Mouse (Mus musculus) erythroblast, embryonic 14.5 days (primary cell): ENCODE data around the gene Wtap. TPM values are rescaled to one million over a fixed set of nuclear protein-coding genes. Genes with fewer than 3 reads are reported as not detected.
"Not testable (repeated sequence)": the region's sequence is repeated elsewhere in the genome, so short reads cannot be mapped to it uniquely, and the experiment has no call there.

Source experiments
- H3K27me3 ChIP-seq: 2 replicates; pipeline ENCODE4 v1.6.1; 2012; ENCODE audit warnings: inconsistent platforms; ENCODE audit not compliant: control insufficient read depth
- H3K36me3 ChIP-seq: 2 replicates; pipeline ENCODE4 v1.6.1; 2012; ENCODE audit warnings: mild to moderate bottlenecking, inconsistent platforms; ENCODE audit not compliant: control insufficient read depth
- H3K4me1 ChIP-seq: 2 replicates; pipeline ENCODE4 v1.6.1; 2012; ENCODE audit warnings: inconsistent platforms; ENCODE audit not compliant: control insufficient read depth
- H3K4me3 ChIP-seq: replicated peaks from 2 replicates; pipeline ENCODE3; 2012; ENCODE audit warnings: moderate library complexity, mild to moderate bottlenecking, inconsistent platforms
- H3K9me3 ChIP-seq: 2 replicates; pipeline ENCODE4 v1.6.1; 2012; ENCODE audit warnings: low read length, inconsistent platforms, mixed read lengths; ENCODE audit not compliant: control insufficient read depth
- GATA1 ChIP-seq: IDR thresholded peaks from 2 replicates; pipeline ENCODE4 v1.6.1; 2012; ENCODE audit warnings: low read length, inconsistent platforms, mixed read lengths
- TAL1 ChIP-seq: IDR thresholded peaks from 3 replicates; pipeline ENCODE4 v1.6.1; 2012; ENCODE audit warnings: low read length, inconsistent platforms, mixed read lengths
- polyA plus RNA-seq: library from polyadenylated mRNA; stranded (reverse); fragments of >175 nt; gene quantifications from 2 replicates; pipeline ENCODE4 v1.2.3, GENCODE M21; 2012

Wtap gene
- polyA plus RNA-seq = 0.81 and 0.91 TPM in 2 replicates

DNA sequence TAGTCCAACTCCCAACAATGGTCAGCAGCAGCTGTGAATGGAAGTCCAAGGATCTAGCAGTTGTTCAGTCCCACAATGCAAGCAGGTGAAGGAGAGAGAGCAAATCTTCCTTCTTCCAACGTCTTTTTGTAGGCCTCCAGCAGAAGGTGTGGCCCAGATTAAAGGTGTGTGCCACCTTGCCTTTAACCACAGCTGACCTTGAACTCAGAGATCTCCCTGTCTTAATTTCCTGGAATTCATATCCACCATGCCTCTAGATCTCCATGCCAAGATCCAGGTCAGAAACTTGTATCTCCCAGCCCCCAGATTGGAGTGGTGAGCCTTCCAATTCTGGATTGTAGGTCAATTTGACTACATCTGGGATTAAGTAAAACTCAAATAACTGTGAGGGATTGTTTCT, at the start of gene Wtap:
Wtap (minus strand) TSS at position 101 of the 400 bp plus-strand sequence.
- Histone ChIP-seq H3K9me3 (no peaks in the 10 kb centered on the region), H3K27me3 (no peaks in the 10 kb centered on the region), H3K4me3 (peak within 1 kb of the TSS; percentile 100), H3K4me1 (peaks cover 26% of the 10 kb centered on the region), H3K36me3 (peaks cover 5% of the 10 kb centered on the region)
- no peak for TF ChIP-seq TAL1
- TF ChIP-seq GATA1 = no peak

DNA sequence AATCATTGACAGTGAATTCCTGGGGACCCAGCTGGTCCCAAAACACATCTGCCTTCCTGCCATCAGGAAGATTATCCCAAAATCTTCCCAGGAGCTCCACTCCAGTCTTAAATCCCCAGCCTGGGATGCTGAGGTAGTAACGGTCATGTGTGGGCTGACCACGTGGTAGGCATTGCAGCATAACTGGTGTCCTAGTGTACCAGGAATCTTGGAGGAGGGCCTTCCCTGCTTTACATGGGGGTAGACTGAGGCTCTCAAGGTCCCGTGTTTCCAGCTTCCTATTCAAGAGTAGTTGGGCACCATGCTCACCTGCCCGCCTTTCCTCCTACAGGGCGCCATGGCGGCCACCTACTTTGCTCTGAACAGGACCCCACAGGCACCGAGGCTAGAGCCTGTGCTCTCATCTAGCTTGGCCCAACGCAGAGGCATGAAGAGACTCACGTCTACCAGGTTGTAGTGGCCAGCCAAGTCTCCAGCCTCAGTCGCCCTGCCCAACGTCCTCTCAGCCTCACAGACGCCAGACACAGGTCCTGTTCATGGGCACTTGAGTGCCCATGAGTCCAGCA, 42.7 kb upstream of the Wtap start:
- not testable (repeated sequence) for H3K36me3 ChIP-seq, H3K4me3 ChIP-seq, H3K9me3 ChIP-seq, H3K27me3 ChIP-seq, H3K4me1 ChIP-seq

DNA sequence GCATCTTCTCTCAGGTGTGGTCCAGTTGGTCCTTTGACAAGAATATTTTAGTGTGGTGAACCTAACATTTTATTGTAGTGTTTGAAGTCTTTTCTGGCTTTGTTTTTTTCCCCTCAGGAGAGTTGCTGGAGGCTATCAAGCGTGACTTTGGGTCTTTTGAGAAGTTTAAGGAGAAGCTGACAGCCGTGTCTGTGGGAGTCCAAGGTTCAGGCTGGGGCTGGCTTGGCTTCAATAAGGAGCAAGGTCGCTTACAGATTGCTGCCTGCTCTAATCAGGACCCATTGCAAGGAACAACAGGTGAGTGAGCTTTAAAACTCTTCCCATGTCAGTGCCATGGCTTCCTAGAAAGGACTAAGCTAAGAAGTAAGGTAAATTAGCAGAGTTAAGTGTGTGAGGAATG, 19.3 kb upstream of the Wtap start:
- Histone ChIP-seq H3K27me3 (no peaks in the 10 kb centered on the region), H3K9me3 (no peaks in the 10 kb centered on the region), H3K36me3 (peaks cover 57% of the 10 kb centered on the region), H3K4me3 (no peak overlapping the region), H3K4me1 (peaks cover 17% of the 10 kb centered on the region)
- TF ChIP-seq TAL1 (no peak), GATA1 (no peak)

DNA sequence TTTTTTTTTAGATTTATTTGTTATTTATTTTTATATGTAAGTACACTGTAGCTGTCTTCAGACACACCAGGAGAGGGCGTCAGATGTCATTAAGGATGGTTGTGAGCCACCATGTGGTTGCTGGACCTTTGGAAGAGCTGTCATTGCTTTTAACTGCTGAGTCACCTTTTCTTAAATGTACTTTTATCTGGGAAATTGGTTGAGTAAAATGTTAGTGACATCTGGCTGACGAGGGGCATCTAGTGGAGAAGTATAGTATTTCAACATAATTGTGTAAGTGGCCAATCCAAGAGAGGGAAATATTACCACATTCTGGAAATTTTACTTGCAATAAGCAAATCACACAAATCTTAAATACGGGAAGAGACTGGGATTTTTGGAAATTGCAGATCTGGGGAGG, 15.9 kb upstream of the Wtap start:
- Histone ChIP-seq H3K27me3 (no peaks in the 10 kb centered on the region), H3K4me3 (no peak overlapping the region), H3K36me3 (peaks cover 42% of the 10 kb centered on the region), H3K9me3 (no peaks in the 10 kb centered on the region; the same call in 1 of the 2 replicates), H3K4me1 (peaks cover 43% of the 10 kb centered on the region)
- TF ChIP-seq TAL1 (no peak), GATA1 (no peak)

DNA sequence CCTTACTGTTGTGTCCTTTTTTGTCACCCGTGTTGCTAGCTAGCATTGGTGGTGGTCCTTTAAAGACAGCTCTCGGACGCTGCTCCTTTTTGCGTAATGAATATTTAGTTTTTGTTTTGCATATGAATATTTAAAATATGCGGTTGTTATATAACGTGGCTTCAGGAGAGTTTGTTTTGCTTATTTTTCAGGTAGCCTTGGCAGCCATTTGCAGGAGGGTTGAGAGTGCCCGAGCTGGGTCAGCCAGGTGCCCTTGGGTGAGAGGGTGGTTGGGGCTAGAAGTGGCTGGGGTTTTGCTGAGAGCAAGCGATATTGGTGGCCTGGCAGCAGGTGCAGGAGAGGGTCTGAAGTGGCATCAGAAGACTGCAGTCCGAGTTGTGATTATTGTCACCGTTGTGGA, 14.6 kb upstream of the Wtap start:
- Histone ChIP-seq H3K4me3 (peak overlapping the region; percentile 97), H3K36me3 (peaks cover 28% of the 10 kb centered on the region), H3K27me3 (no peaks in the 10 kb centered on the region), H3K4me1 (peaks cover 46% of the 10 kb centered on the region), H3K9me3 (no peaks in the 10 kb centered on the region; the same call in 1 of the 2 replicates)
- TF ChIP-seq GATA1 = no peak
- TF ChIP-seq TAL1 = no peak

DNA sequence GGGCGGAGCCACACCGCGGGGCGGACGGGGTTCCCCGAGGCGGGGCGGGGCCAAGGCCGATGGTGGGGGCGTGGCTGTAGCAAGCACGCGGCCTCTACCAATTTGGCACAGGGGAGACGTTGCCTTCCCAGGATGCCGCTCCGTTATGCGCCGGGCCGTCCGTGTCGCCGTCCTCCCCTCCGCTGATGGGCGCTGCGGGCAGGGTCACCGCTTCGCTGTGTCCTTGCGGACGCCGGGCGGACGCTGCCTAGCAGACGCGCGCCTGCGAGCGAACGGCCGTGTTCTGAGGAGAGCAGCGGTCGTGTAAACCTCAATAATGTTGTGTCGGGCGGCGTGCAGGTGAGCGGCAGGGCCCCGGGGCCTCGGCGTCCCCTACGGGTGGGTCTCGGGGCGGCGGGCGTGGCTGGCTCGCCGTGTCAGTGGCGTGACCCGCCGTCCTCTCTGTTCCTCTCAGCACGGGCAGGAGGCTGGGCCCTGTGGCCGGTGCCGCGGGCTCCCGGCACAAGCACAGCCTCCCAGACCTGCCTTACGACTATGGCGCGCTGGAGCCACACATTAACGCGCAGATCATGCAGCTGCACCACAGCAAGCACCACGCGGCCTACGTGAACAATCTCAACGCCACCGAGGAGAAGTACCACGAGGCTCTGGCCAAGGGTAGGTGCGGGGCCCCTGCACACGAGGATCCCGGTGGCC, 13.9 kb upstream of the Wtap start:
- Histone ChIP-seq H3K36me3 (peaks cover 22% of the 10 kb centered on the region), H3K4me1 (peaks cover 46% of the 10 kb centered on the region), H3K27me3 (no peaks in the 10 kb centered on the region), H3K9me3 (no peaks in the 10 kb centered on the region; the same call in 1 of the 2 replicates), H3K4me3 (peak overlapping the region; percentile 97)
- TF ChIP-seq GATA1 = no peak
- no peak for TF ChIP-seq TAL1

DNA sequence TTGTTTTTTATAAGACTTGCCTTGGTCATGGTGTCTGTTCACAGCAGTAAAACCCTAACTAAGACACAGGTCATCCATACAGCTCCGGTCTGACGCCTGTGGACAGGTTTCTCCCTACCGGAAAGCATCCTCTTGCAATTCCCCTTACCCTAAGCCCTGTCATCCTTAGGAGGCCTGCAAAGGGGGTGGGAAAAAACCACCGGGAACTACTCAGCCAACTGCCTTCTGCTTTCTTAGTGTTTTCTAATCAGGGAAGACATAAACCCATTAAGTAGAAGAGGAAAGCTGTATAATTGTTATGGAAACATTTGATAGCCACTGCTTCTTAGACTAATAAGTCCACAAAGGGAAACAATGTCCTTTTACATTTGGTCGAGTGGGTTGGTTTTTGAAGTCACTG, 13.0 kb upstream of the Wtap start:
- Histone ChIP-seq H3K27me3 (no peaks in the 10 kb centered on the region), H3K36me3 (peaks cover 14% of the 10 kb centered on the region), H3K4me1 (peaks cover 46% of the 10 kb centered on the region), H3K9me3 (no peaks in the 10 kb centered on the region; the same call in 1 of the 2 replicates), H3K4me3 (peak overlapping the region; percentile 97)
- no peak for TF ChIP-seq TAL1
- TF ChIP-seq GATA1 = no peak

DNA sequence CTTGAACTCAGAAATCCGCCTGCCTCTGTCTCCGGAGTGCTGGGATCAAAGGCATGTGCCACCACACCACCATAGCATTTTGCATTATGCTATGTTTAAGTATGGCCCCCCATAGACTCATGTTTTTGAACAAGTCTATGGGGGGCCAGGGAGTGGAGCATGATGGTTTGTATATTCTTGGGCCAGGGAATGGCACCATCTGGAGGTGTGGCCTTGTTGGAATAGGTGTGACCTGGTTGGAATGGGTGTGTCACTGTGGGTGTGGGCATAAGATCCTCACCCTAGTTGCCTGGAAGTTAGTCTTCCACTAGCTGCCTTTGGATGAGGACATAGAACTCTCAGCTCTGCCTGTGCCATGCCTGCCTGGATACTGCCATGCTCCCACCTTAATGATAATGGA, 12.6 kb upstream of the Wtap start, which contains the start of gene Sod2:
Sod2 (plus strand) TSS at position 301 of the 400 bp plus-strand sequence.
- not testable (repeated sequence) for H3K27me3 ChIP-seq, H3K9me3 ChIP-seq
- H3K4me1 ChIP-seq = peaks cover 46% of the 10 kb centered on the region
- peak within 1 kb of the TSS; percentile 97 for H3K4me3 ChIP-seq
- peaks cover 12% of the 10 kb centered on the region for H3K36me3 ChIP-seq

DNA sequence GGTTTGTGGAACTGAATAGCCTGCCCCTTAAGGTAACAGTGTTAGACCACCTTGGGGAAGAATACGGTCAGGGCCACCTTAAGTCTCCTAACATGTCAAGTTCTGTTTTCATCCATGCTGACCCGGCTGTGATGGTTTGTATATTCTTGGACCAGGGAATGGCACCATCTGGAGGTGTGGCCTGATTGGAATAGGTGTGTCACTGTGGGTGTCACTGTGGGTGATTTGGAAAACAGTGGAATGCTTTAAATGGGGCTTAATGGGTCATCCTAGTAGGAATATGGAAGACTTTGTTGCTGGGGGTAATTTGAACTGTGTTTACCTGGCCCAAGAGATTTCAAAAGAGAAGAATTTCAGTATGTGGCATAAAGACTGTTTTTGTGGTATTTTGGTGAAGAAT, 10.5 kb upstream of the Wtap start:
- H3K4me3 ChIP-seq = not testable (repeated sequence)

DNA sequence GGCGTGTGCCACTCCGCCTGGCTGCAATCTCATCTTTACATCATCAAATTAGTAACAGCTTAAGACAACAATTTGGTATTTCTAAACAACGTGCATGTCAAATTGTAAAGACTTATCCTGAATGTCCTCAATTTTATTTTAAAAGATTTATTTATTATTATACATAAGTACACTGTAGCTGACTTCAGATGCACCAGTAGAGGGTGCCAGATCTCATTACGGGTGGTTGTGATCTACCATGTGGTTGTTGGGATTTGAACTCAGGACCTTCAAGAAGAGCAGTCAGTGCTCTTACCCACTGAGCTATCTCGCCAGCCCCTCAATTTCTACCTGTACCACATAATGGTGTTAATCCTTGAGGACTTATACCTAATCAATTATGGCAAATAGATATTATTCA, 8.3 kb upstream of the Wtap start:
- not testable (repeated sequence) for H3K4me3 ChIP-seq

More for the DNA sequence above, 10.5 kb upstream of the Wtap start:
- peaks cover 39% of the 10 kb centered on the region for H3K4me1 ChIP-seq
- H3K9me3 ChIP-seq, H3K36me3 ChIP-seq, H3K27me3 ChIP-seq: not testable (repeated sequence)

More for the DNA sequence above, 8.3 kb upstream of the Wtap start:
- H3K36me3 ChIP-seq, H3K9me3 ChIP-seq, H3K27me3 ChIP-seq: not testable (repeated sequence)
- peaks cover 19% of the 10 kb centered on the region for H3K4me1 ChIP-seq
